Mouse (Mus musculus) bone marrow macrophage, adult 2 months (primary cell): ENCODE data around the gene Endog.

Experiments
- CTCF ChIP-seq: IDR thresholded peaks from 2 replicates; pipeline ENCODE4 v1.5.1; 2012; ENCODE audit warnings: low read depth, mild to moderate bottlenecking, low read length, moderate library complexity
- POLR2A ChIP-seq: IDR thresholded peaks from 2 replicates; pipeline ENCODE4 v1.6.1; 2012; ENCODE audit warnings: mild to moderate bottlenecking, low read depth, low read length, borderline replicate concordance

DNA sequence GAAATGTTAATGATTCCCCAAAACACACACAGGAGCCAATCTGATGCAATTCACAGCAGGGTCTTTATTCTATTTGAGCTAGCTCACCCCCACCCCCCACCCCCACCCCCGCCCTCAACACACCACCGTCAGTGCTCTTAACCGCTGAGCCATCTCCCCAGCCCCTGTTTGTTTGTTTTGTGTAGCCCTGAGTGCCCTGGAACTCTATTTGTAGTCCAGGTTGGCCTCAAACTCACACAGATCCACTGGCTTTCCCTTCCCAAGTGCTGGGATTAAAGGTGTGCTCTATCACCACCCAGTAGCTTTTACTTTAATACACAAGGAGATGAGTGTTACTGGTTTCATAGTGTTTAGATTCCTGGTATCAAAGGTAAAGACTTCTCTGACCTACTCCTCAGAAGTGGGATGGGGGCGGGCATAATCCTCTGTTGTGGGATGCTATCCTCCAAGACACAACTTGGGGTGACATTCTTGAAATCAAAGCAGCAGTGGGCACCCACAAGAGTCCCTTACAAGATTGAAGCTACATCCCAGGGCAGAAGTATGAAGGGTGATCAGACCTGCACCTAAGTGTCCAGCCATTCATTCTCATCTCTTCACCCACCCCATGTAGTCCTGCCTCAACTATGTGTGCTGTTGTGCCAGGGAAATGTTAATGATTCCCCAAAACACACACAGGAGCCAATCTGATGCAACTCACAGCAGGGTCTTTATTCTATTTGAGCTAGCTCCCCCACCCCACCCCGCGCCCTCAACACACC is 40.3 kb downstream of the Endog start:
- TF ChIP-seq CTCF (no peak), POLR2A (no peak)
